ENCODE assay signal across 27 mouse cellular contexts in the genomic region with DNA sequence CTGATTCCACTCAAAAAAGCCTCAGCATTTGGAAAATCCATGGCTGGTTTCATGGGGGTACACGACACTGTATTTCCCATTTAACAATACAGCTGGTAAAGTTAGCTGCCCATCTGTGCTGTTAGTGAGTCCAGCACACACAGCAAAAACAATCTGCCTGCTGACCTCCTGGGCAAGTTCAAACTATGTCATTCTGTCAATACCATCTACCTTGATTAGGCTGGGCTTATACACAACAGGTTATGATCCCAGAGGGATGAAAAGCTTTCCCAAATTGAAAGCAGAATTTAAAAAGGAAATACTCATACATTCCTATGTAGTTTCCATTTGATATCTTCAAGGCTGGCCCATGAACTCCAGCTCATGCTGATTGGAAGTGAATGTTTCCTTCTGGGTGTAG.
"Had no signal": no experiment of that assay in that cellular context is flagged by ENCODE, and none has a peak within 500 bp of the region (broad histone marks: within the 10 kb centered on the region; RNA-seq: fewer than 3 reads in every experiment).

No protein-coding gene starts in this region.

- H3K9ac ChIP-seq: heart, embryonic 13.5 days; heart, embryonic 15.5 days; hindbrain, embryonic 13.5 days; hindbrain, embryonic 15.5 days; intestine, embryonic 15.5 days; liver, embryonic 13.5 days; liver, embryonic 15.5 days; liver, postnatal 0 days had no signal

- DNase-seq: gastrocnemius, adult 2 months; gastrocnemius, postnatal 14 days; gastrocnemius, postnatal 36 days; heart, adult 18-20 months; heart, postnatal 14 days; heart, postnatal 36 days; kidney, adult 18-20 months; kidney, adult 8-10 months; kidney, postnatal 10 days; kidney, postnatal 25 days; kidney, postnatal 4 days; liver; liver, embryonic 13.5 days; liver, postnatal 0 days had no signal

- ATAC-seq: hindbrain, postnatal 0 days; inflammation-experienced regulatory T-cells, adult 6 months; intestine, embryonic 15.5 days; intestine, postnatal 0 days; liver, postnatal 0 days had no signal

- H3K4me1 ChIP-seq: hindbrain, embryonic 13.5 days; hindbrain, embryonic 15.5 days; intestine, embryonic 15.5 days; liver, embryonic 13.5 days; liver, embryonic 15.5 days had no signal

- H3K9me3 ChIP-seq: heart, embryonic 13.5 days; heart, embryonic 15.5 days; hindbrain, embryonic 13.5 days; hindbrain, embryonic 15.5 days; intestine, embryonic 15.5 days; liver, embryonic 13.5 days; liver, embryonic 15.5 days had no signal

- H3K27me3 ChIP-seq: heart, embryonic 13.5 days; heart, embryonic 15.5 days; hindbrain, embryonic 13.5 days; hindbrain, embryonic 15.5 days; intestine, embryonic 15.5 days; liver, embryonic 13.5 days; liver, embryonic 15.5 days had no signal

- H3K4me3 ChIP-seq: gastrocnemius, adult 2 months; heart, embryonic 13.5 days; heart, embryonic 15.5 days; hindbrain, embryonic 13.5 days; hindbrain, embryonic 15.5 days; intestine, embryonic 15.5 days; layer of hippocampus, adult 2 months; left cerebral cortex, adult 2 months; liver, embryonic 13.5 days; liver, embryonic 15.5 days had no signal

- H3K27ac ChIP-seq: gastrocnemius, adult 2 months; heart, embryonic 13.5 days; heart, embryonic 15.5 days; hindbrain, embryonic 13.5 days; hindbrain, embryonic 15.5 days; hindbrain, postnatal 0 days; intestine, embryonic 15.5 days; layer of hippocampus, adult 2 months; left cerebral cortex, adult 2 months; liver, embryonic 13.5 days; liver, embryonic 15.5 days had no signal

- H3K36me3 ChIP-seq: heart, embryonic 13.5 days; heart, embryonic 15.5 days; hindbrain, embryonic 13.5 days; hindbrain, embryonic 15.5 days; intestine, embryonic 15.5 days; liver, embryonic 13.5 days; liver, embryonic 15.5 days had no signal

- H3K4me2 ChIP-seq: heart, embryonic 11.5 days; heart, embryonic 13.5 days; heart, embryonic 15.5 days; hindbrain, embryonic 13.5 days; hindbrain, embryonic 15.5 days; intestine, embryonic 15.5 days; liver, embryonic 11.5 days; liver, embryonic 13.5 days; liver, embryonic 15.5 days had no signal
